Mouse (Mus musculus): ENCODE data around the gene Zfp976. TPM values are rescaled to one million over a fixed set of nuclear protein-coding genes. Genes with fewer than 3 reads are reported as not detected.
A peak's percentile ranks its signal among the peaks of the same experiment; 100 is the strongest.
"Not testable (repeated sequence)": the region's sequence is repeated elsewhere in the genome, so short reads cannot be mapped to it uniquely, and the experiment has no call there.

Gene Zfp976
- 0.31 and 0.47 TPM in 2 replicates for polyA plus RNA-seq (2012; rRNA removed)

GRCm38 (mm10) chr7:42642152-42643115 is at the start of gene Zfp976:
Zfp976 (minus strand) TSS chr7:42642588.
- DNase-seq: peak; percentile 86
- H3K27me3 ChIP-seq (replicated peaks; ENCODE audit: control insufficient read depth, insufficient read depth, low read length); H3K4me1 ChIP-seq (ENCODE audit: control insufficient read depth, insufficient read depth, low read length); H3K27ac ChIP-seq (ENCODE audit: insufficient read depth, low read depth, low read length); H3K36me3 ChIP-seq (ENCODE audit: control insufficient read depth, insufficient read depth, low read length): not testable (repeated sequence)
- 3% methylated on average over 25 of the region's 25 CpGs for WGBS
- peak within 1 kb of the TSS; percentile 69 for H3K4me3 ChIP-seq (ENCODE audit: insufficient read depth, low read depth, low read length)

- not testable (repeated sequence) for H3K27me3 ChIP-seq (replicated peaks; ENCODE audit: control insufficient read depth, insufficient read depth, low read length); H3K4me3 ChIP-seq (ENCODE audit: insufficient read depth, low read depth, low read length); H3K4me1 ChIP-seq (ENCODE audit: control insufficient read depth, insufficient read depth, low read length); DNase-seq; H3K27ac ChIP-seq (ENCODE audit: insufficient read depth, low read depth, low read length); H3K36me3 ChIP-seq (ENCODE audit: control insufficient read depth, insufficient read depth, low read length)
- WGBS: 97% methylated on average over 6 of the region's 6 CpGs
Measured at GRCm38 (mm10) chr7:42680081-42680480, 37.7 kb upstream of the Zfp976 start.

DNA sequence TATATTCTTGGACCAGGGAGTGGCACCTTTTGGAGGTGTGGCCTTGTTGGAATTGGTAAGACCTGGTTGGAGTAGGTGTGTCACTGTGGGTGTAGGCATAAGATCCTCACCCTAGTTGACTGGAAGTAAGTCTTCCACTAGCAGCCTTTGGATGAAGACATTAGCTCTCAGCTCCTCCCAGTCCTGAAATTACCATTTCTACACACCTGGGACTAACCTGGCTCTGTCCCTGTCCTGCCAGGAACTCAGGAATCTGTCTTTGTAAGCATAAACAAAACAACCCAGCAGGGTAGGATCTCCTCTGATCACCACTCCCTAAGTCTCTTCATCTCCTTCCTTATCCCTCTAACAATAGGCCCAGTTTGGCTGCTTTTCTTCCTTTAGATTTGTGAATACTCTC is 37.3 kb upstream of the Zfp976 start:
- not testable (repeated sequence) for DNase-seq; H3K4me1 ChIP-seq (ENCODE audit: control insufficient read depth, insufficient read depth, low read length); H3K4me3 ChIP-seq (ENCODE audit: insufficient read depth, low read depth, low read length); H3K36me3 ChIP-seq (ENCODE audit: control insufficient read depth, insufficient read depth, low read length); H3K27me3 ChIP-seq (replicated peaks; ENCODE audit: control insufficient read depth, insufficient read depth, low read length); H3K27ac ChIP-seq (ENCODE audit: insufficient read depth, low read depth, low read length)

GRCm38 (mm10) chr7:42660140-42660539 is 17.8 kb upstream of the Zfp976 start:
- H3K27me3 ChIP-seq (replicated peaks; ENCODE audit: control insufficient read depth, insufficient read depth, low read length); DNase-seq; H3K4me1 ChIP-seq (ENCODE audit: control insufficient read depth, insufficient read depth, low read length); H3K4me3 ChIP-seq (ENCODE audit: insufficient read depth, low read depth, low read length); H3K27ac ChIP-seq (ENCODE audit: insufficient read depth, low read depth, low read length); H3K36me3 ChIP-seq (ENCODE audit: control insufficient read depth, insufficient read depth, low read length): not testable (repeated sequence)
- WGBS: 78% methylated on average over 5 of the region's 5 CpGs

- not testable (repeated sequence) for H3K36me3 ChIP-seq (ENCODE audit: control insufficient read depth, insufficient read depth, low read length); H3K4me3 ChIP-seq (ENCODE audit: insufficient read depth, low read depth, low read length); H3K4me1 ChIP-seq (ENCODE audit: control insufficient read depth, insufficient read depth, low read length); DNase-seq; H3K27me3 ChIP-seq (replicated peaks; ENCODE audit: control insufficient read depth, insufficient read depth, low read length); H3K27ac ChIP-seq (ENCODE audit: insufficient read depth, low read depth, low read length)
- 61% methylated on average over 2 of the region's 2 CpGs for WGBS
Measured at GRCm38 (mm10) chr7:42655211-42655610, 12.8 kb upstream of the Zfp976 start.

GRCm38 (mm10) chr7:42643120-42643620 is 782 bp upstream of the Zfp976 start:
- H3K4me1 ChIP-seq (ENCODE audit: control insufficient read depth, insufficient read depth, low read length); H3K4me3 ChIP-seq (ENCODE audit: insufficient read depth, low read depth, low read length); DNase-seq; H3K36me3 ChIP-seq (ENCODE audit: control insufficient read depth, insufficient read depth, low read length); H3K27me3 ChIP-seq (replicated peaks; ENCODE audit: control insufficient read depth, insufficient read depth, low read length); H3K27ac ChIP-seq (ENCODE audit: insufficient read depth, low read depth, low read length): not testable (repeated sequence)
- WGBS: 26% methylated on average over 3 of the region's 3 CpGs

DNA sequence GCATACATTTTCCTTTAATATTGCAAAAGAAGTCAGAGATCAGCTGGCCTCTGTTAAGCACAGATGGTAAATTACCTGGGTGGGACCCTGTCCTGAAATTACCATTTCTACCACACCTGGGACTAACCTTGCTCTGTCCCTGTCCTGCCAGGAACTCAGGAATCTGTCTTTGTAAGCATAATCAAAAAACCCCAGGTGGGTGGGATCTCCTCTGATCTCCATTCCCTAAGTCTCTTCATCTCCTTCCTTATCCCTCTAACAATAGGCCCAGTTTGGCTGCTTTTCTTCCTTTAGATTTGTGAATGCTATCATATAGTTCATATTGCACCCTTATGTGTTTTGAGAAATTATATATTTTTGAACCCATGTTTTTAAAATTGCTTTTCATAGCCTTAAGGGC is 11.4 kb downstream of the Zfp976 start:
- not testable (repeated sequence) for DNase-seq; H3K27ac ChIP-seq (ENCODE audit: insufficient read depth, low read depth, low read length); H3K27me3 ChIP-seq (replicated peaks; ENCODE audit: control insufficient read depth, insufficient read depth, low read length); H3K4me3 ChIP-seq (ENCODE audit: insufficient read depth, low read depth, low read length); H3K4me1 ChIP-seq (ENCODE audit: control insufficient read depth, insufficient read depth, low read length); H3K36me3 ChIP-seq (ENCODE audit: control insufficient read depth, insufficient read depth, low read length)

- not testable (repeated sequence) for H3K27me3 ChIP-seq (replicated peaks; ENCODE audit: control insufficient read depth, insufficient read depth, low read length); DNase-seq; H3K4me3 ChIP-seq (ENCODE audit: insufficient read depth, low read depth, low read length); H3K27ac ChIP-seq (ENCODE audit: insufficient read depth, low read depth, low read length); H3K4me1 ChIP-seq (ENCODE audit: control insufficient read depth, insufficient read depth, low read length); H3K36me3 ChIP-seq (ENCODE audit: control insufficient read depth, insufficient read depth, low read length)
Measured at GRCm38 (mm10) chr7:42595666-42596065, 46.7 kb downstream of the Zfp976 start.

DNA sequence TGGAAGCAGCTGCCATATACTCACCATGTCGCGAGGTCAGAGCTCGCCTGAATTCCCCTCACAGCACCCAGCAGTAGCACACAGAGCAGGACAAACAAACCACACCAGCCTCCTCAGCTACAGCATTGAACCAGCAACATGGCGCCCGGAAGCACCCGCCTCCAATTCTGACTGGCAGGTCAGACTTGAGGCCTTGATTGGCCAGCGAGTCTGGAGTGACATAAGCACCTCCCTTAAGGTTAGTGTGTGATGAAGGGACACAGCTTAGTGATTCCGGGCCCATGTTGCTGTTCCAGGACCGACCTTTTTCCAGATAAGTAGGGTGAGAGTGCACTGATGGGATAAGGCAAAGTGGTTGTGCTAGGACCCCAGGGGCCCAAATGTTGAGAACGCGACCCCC is 50.0 kb downstream of the Zfp976 start, which contains the start of gene Zfp977:
Zfp977 (minus strand) TSS at position 135 of the 400 bp plus-strand sequence.
- not testable (repeated sequence) for H3K27ac ChIP-seq (ENCODE audit: insufficient read depth, low read depth, low read length); H3K36me3 ChIP-seq (ENCODE audit: control insufficient read depth, insufficient read depth, low read length); H3K27me3 ChIP-seq (replicated peaks; ENCODE audit: control insufficient read depth, insufficient read depth, low read length); H3K4me1 ChIP-seq (ENCODE audit: control insufficient read depth, insufficient read depth, low read length); H3K4me3 ChIP-seq (ENCODE audit: insufficient read depth, low read depth, low read length); DNase-seq
- WGBS: 89% methylated on average over 11 of the region's 11 CpGs

- H3K27me3 ChIP-seq (replicated peaks; ENCODE audit: control insufficient read depth, insufficient read depth, low read length); H3K27ac ChIP-seq (ENCODE audit: insufficient read depth, low read depth, low read length); DNase-seq; H3K4me3 ChIP-seq (ENCODE audit: insufficient read depth, low read depth, low read length); H3K4me1 ChIP-seq (ENCODE audit: control insufficient read depth, insufficient read depth, low read length); H3K36me3 ChIP-seq (ENCODE audit: control insufficient read depth, insufficient read depth, low read length): not testable (repeated sequence)
Measured at GRCm38 (mm10) chr7:42591311-42591710, 51.1 kb downstream of the Zfp976 start.

Data from kidney, adult 2 months (tissue).